Mouse (Mus musculus) heart, embryonic 15.5 days (tissue): ENCODE measurements at regions not wholly inside any gene's neighbourhood (a gene's known extent, or its start where the extent isn't known, plus 50 kb on each side); places are given as distances from the start of the nearest gene placed in this dataset.

Experiments used
- ATAC-seq: fragments of 200-750 bp; cut with Nextera tagmentation; replicated peaks from 2 replicates; pipeline ENCODE4 v1.8.0; 2017; ENCODE audit warnings: low read depth, moderate TSS enrichment; ENCODE audit not compliant: insufficient number of reproducible peaks, insufficient read depth, low FRiP score
- H3K27ac ChIP-seq: fragments of 300-500 bp; sonication (generic); 2 replicates; pipeline ENCODE4 v1.5.1; 2015; ENCODE audit warnings: mild to moderate bottlenecking, inconsistent platforms
- H3K27me3 ChIP-seq: fragments of 300-500 bp; sonication (generic); 2 replicates; pipeline ENCODE4 v1.6.1; 2015; ENCODE audit warnings: inconsistent platforms
- H3K36me3 ChIP-seq: fragments of 300-500 bp; sonication (generic); 2 replicates; pipeline ENCODE4 v1.6.1; 2015; ENCODE audit warnings: mild to moderate bottlenecking, inconsistent platforms
- H3K4me1 ChIP-seq: fragments of 300-500 bp; sonication (generic); replicated peaks from 2 replicates; pipeline ENCODE4 v1.6.1; 2015; ENCODE audit warnings: inconsistent platforms
- H3K4me2 ChIP-seq: fragments of 300-500 bp; sonication (generic); 2 replicates; pipeline ENCODE4 v1.6.1; 2015; ENCODE audit warnings: inconsistent platforms, mild to moderate bottlenecking, moderate library complexity
- H3K4me3 ChIP-seq: fragments of 300-500 bp; sonication (generic); 2 replicates; pipeline ENCODE4 v1.5.1; 2015; ENCODE audit warnings: mild to moderate bottlenecking, inconsistent platforms
- H3K9ac ChIP-seq: fragments of 300-500 bp; sonication (generic); 2 replicates; pipeline ENCODE4 v1.6.1; 2015; ENCODE audit warnings: mild to moderate bottlenecking, inconsistent platforms
- H3K9me3 ChIP-seq: fragments of 300-500 bp; sonication (generic); replicated peaks from 2 replicates; pipeline ENCODE4 v1.6.1; 2016; ENCODE audit warnings: inconsistent platforms
- WGBS: fragments of 180-500 bp; shearing (Covaris S2); methylation state at CpG from one replicate; pipeline ENCODE4 v1.1.7; 2015; ENCODE audit warnings: mixed read lengths; 5-methylcytosine and 5-hydroxymethylcytosine counted together

GRCm38 (mm10) chr12:118650483-118651160, 195.5 kb upstream of the Sp8 start:
- no peak overlapping the region for H3K27ac ChIP-seq
- H3K27me3 ChIP-seq = no peaks in the 10 kb centered on the region
- H3K36me3 ChIP-seq = no peaks in the 10 kb centered on the region
- ATAC-seq = no peak
- H3K9me3 ChIP-seq = no peaks in the 10 kb centered on the region
- no peak overlapping the region for H3K4me2 ChIP-seq
- H3K9ac ChIP-seq = no peak overlapping the region
- 59% methylated on average over 4 of the region's 4 CpGs for WGBS
- no peak overlapping the region for H3K4me3 ChIP-seq
- H3K4me1 ChIP-seq = no peaks in the 10 kb centered on the region

- Histone ChIP-seq H3K4me3 (no peak overlapping the region), H3K9me3 (no peaks in the 10 kb centered on the region), H3K9ac (no peak overlapping the region), H3K27ac (no peak overlapping the region), H3K36me3 (no peaks in the 10 kb centered on the region), H3K4me1 (no peaks in the 10 kb centered on the region), H3K4me2 (no peak overlapping the region), H3K27me3 (no peaks in the 10 kb centered on the region)
- WGBS = 82% methylated on average over 3 of the region's 3 CpGs
- ATAC-seq = no peak
Measured at GRCm38 (mm10) chr12:118649323-118649973, 196.7 kb upstream of the Sp8 start.

GRCm38 (mm10) chr12:118648673-118649072, 197.5 kb upstream of the Sp8 start:
- Histone ChIP-seq H3K27me3 (no peaks in the 10 kb centered on the region), H3K4me1 (no peaks in the 10 kb centered on the region), H3K4me3 (no peak overlapping the region), H3K4me2 (no peak overlapping the region), H3K9ac (no peak overlapping the region), H3K36me3 (no peaks in the 10 kb centered on the region), H3K27ac (no peak overlapping the region), H3K9me3 (no peaks in the 10 kb centered on the region)
- ATAC-seq = no peak

GRCm38 (mm10) chr12:118647270-118648042, 198.7 kb upstream of the Sp8 start:
- Histone ChIP-seq H3K4me3 (no peak overlapping the region), H3K27ac (no peak overlapping the region), H3K4me1 (no peaks in the 10 kb centered on the region), H3K36me3 (no peaks in the 10 kb centered on the region), H3K9ac (no peak overlapping the region), H3K9me3 (no peaks in the 10 kb centered on the region), H3K27me3 (no peaks in the 10 kb centered on the region), H3K4me2 (no peak overlapping the region)
- no peak for ATAC-seq
- 74% methylated on average over 12 of the region's 12 CpGs for WGBS

- Histone ChIP-seq H3K9ac (no peak overlapping the region), H3K27me3 (no peaks in the 10 kb centered on the region), H3K36me3 (no peaks in the 10 kb centered on the region), H3K27ac (no peak overlapping the region), H3K4me1 (no peaks in the 10 kb centered on the region), H3K9me3 (no peaks in the 10 kb centered on the region), H3K4me2 (no peak overlapping the region), H3K4me3 (no peak overlapping the region)
- 67% methylated on average over 3 of the region's 3 CpGs for WGBS
- no peak for ATAC-seq
Measured at GRCm38 (mm10) chr12:118640925-118641324, 205.2 kb upstream of the Sp8 start.

- Histone ChIP-seq H3K4me2 (no peak overlapping the region), H3K9ac (no peak overlapping the region), H3K4me1 (no peaks in the 10 kb centered on the region), H3K36me3 (no peaks in the 10 kb centered on the region), H3K4me3 (no peak overlapping the region), H3K27me3 (no peaks in the 10 kb centered on the region), H3K27ac (no peak overlapping the region), H3K9me3 (no peaks in the 10 kb centered on the region)
- WGBS = 39% methylated on average over 4 of the region's 4 CpGs
- no peak for ATAC-seq
Measured at GRCm38 (mm10) chr12:118637214-118637613, 208.9 kb upstream of the Sp8 start.

- no peak overlapping the region for H3K9ac ChIP-seq
- H3K4me2 ChIP-seq = no peak overlapping the region
- no peak for ATAC-seq
- no peaks in the 10 kb centered on the region for H3K9me3 ChIP-seq
- WGBS = 40% methylated on average over 1 of the region's 1 CpGs
- H3K36me3 ChIP-seq = no peaks in the 10 kb centered on the region
- H3K27me3 ChIP-seq = no peaks in the 10 kb centered on the region
- H3K4me3 ChIP-seq = no peak overlapping the region
- H3K27ac ChIP-seq = no peak overlapping the region
- no peaks in the 10 kb centered on the region for H3K4me1 ChIP-seq
Measured at GRCm38 (mm10) chr12:118635456-118635855, 210.7 kb upstream of the Sp8 start.

- ATAC-seq = no peak
- Histone ChIP-seq H3K4me1 (no peaks in the 10 kb centered on the region), H3K4me2 (no peak overlapping the region), H3K36me3 (no peaks in the 10 kb centered on the region), H3K9ac (no peak overlapping the region), H3K4me3 (no peak overlapping the region), H3K9me3 (no peaks in the 10 kb centered on the region), H3K27ac (no peak overlapping the region), H3K27me3 (no peaks in the 10 kb centered on the region)
- 52% methylated on average over 1 of the region's 1 CpGs for WGBS
Measured at GRCm38 (mm10) chr12:118630373-118630772, 215.8 kb upstream of the Sp8 start.

- Histone ChIP-seq H3K4me2 (no peak overlapping the region; the same call in 1 of the 2 replicates), H3K36me3 (no peaks in the 10 kb centered on the region), H3K9ac (no peak overlapping the region), H3K4me1 (peaks cover 15% of the 10 kb centered on the region), H3K9me3 (no peaks in the 10 kb centered on the region), H3K4me3 (no peak overlapping the region), H3K27ac (peak overlapping the region; percentile 88), H3K27me3 (no peaks in the 10 kb centered on the region)
- no peak for ATAC-seq
- WGBS = 70% methylated on average over 1 of the region's 1 CpGs
Measured at GRCm38 (mm10) chr12:118621697-118622485, 224.2 kb upstream of the Sp8 start.

GRCm38 (mm10) chr12:118620847-118621636, 225.1 kb upstream of the Sp8 start:
- Histone ChIP-seq H3K9me3 (no peaks in the 10 kb centered on the region), H3K27me3 (no peaks in the 10 kb centered on the region), H3K4me1 (peaks cover 15% of the 10 kb centered on the region), H3K9ac (no peak overlapping the region), H3K27ac (peak overlapping the region; percentile 88), H3K4me3 (no peak overlapping the region), H3K36me3 (no peaks in the 10 kb centered on the region), H3K4me2 (peak overlapping the region; percentile 47)
- 33% methylated on average over 5 of the region's 5 CpGs for WGBS
- ATAC-seq = peak; percentile 88; the same call in 1 of the 2 replicates
